Mouse (Mus musculus): Measurements from ENCODE around the gene Acbd4. TPM values are rescaled to one million over a fixed set of nuclear protein-coding genes. Genes with fewer than 3 reads are reported as not detected.

Gene Acbd4
- total and polyA plus RNA-seq, 2 experiments from 2014 or later: 16.3 to 21.6 TPM

- H3K27me3 ChIP-seq (ENCODE audit: control insufficient read depth, insufficient read depth, low read length): 0 out of 2 replicates have a peak, but pooled peaks cover 3% of the 10 kb centered on the region
Measured at GRCm38 (mm10) chr11:103081631-103082030, 19.9 kb upstream of the Acbd4 start.

GRCm38 (mm10) chr11:103093306-103093705 is 8.2 kb upstream of the Acbd4 start:
- Histone ChIP-seq H3K27ac (ENCODE audit: low read depth) (no peak overlapping the region), H3K9me3 (replicated peaks; ENCODE audit: control insufficient read depth, low read length) (no peaks in the 10 kb centered on the region)
- no peak for TF ChIP-seq CTCF (IDR thresholded peaks at IDR 0.05; ENCODE audit: low read depth)
- TF ChIP-seq EP300 (IDR thresholded peaks at IDR 0.05; ENCODE audit: low read depth): no peak

More at GRCm38 (mm10) chr11:103081631-103082030, 19.9 kb upstream of the Acbd4 start:
- Histone ChIP-seq H3K4me3 (ENCODE audit: low read depth, low read length) (no peak overlapping the region), H3K4me1 (ENCODE audit: control insufficient read depth, insufficient read depth) (peaks cover 10% of the 10 kb centered on the region), H3K9me3 (replicated peaks; ENCODE audit: control insufficient read depth, low read length) (no peaks in the 10 kb centered on the region), H3K4me2 (ENCODE audit: low read depth, low read length) (no peak overlapping the region), H3K36me3 (replicated peaks; ENCODE audit: control insufficient read depth, insufficient read depth, low read length) (peaks cover 32% of the 10 kb centered on the region), H3K27ac (ENCODE audit: low read depth) (no peak overlapping the region), H3K9ac (replicated peaks; ENCODE audit: low read depth, low read length) (no peak overlapping the region)
- ATAC-seq (ENCODE audit: insufficient read depth, low read depth) (no peak), DNase-seq (ENCODE audit: low spot score) (no peak)
- WGBS: 74% methylated on average over 6 of the region's 6 CpGs
- TF ChIP-seq EP300 (IDR thresholded peaks at IDR 0.05; ENCODE audit: low read depth) (no peak), CTCF (IDR thresholded peaks at IDR 0.05; ENCODE audit: low read depth) (no peak)

GRCm38 (mm10) chr11:103093862-103094833 is 7.3 kb upstream of the Acbd4 start:
- peaks cover 52% of the 10 kb centered on the region for H3K4me1 ChIP-seq (ENCODE audit: control insufficient read depth, insufficient read depth)
- WGBS: 56% methylated on average over 20 of the region's 20 CpGs

More at GRCm38 (mm10) chr11:103093306-103093705, 8.2 kb upstream of the Acbd4 start:
- H3K27me3 ChIP-seq (ENCODE audit: control insufficient read depth, insufficient read depth, low read length): no peaks in the 10 kb centered on the region
- no peak overlapping the region for H3K9ac ChIP-seq (replicated peaks; ENCODE audit: low read depth, low read length)
- WGBS: 64% methylated on average over 7 of the region's 7 CpGs
- DNase-seq (ENCODE audit: low spot score): no peak
- peaks cover 44% of the 10 kb centered on the region for H3K4me1 ChIP-seq (ENCODE audit: control insufficient read depth, insufficient read depth)
- no peak for ATAC-seq (ENCODE audit: insufficient read depth, low read depth)
- no peaks in the 10 kb centered on the region for H3K36me3 ChIP-seq (replicated peaks; ENCODE audit: control insufficient read depth, insufficient read depth, low read length)
- no peak overlapping the region for H3K4me3 ChIP-seq (ENCODE audit: low read depth, low read length)
- no peak overlapping the region for H3K4me2 ChIP-seq (ENCODE audit: low read depth, low read length)

GRCm38 (mm10) chr11:103095107-103095670 is 6.3 kb upstream of the Acbd4 start:
- Histone ChIP-seq H3K4me1 (ENCODE audit: control insufficient read depth, insufficient read depth) (peaks cover 53% of the 10 kb centered on the region), H3K36me3 (replicated peaks; ENCODE audit: control insufficient read depth, insufficient read depth, low read length) (no peaks in the 10 kb centered on the region), H3K9ac (replicated peaks; ENCODE audit: low read depth, low read length) (no peak overlapping the region), H3K4me2 (ENCODE audit: low read depth, low read length) (no peak overlapping the region), H3K9me3 (replicated peaks; ENCODE audit: control insufficient read depth, low read length) (no peaks in the 10 kb centered on the region), H3K27me3 (ENCODE audit: control insufficient read depth, insufficient read depth, low read length) (no peaks in the 10 kb centered on the region), H3K27ac (ENCODE audit: low read depth) (peak overlapping the region; percentile 97), H3K4me3 (ENCODE audit: low read depth, low read length) (no peak overlapping the region)
- 74% methylated on average over 9 of the region's 9 CpGs for WGBS
- TF ChIP-seq EP300 (IDR thresholded peaks at IDR 0.05; ENCODE audit: low read depth) (no peak), CTCF (IDR thresholded peaks at IDR 0.05; ENCODE audit: low read depth) (no peak)
- DNase-seq (ENCODE audit: low spot score): no peak
- no peak for ATAC-seq (ENCODE audit: insufficient read depth, low read depth)

More at GRCm38 (mm10) chr11:103093862-103094833, 7.3 kb upstream of the Acbd4 start:
- TF ChIP-seq EP300 (IDR thresholded peaks at IDR 0.05; ENCODE audit: low read depth) (no peak), CTCF (IDR thresholded peaks at IDR 0.05; ENCODE audit: low read depth) (no peak)
- ATAC-seq (ENCODE audit: insufficient read depth, low read depth) (peak; percentile 40), DNase-seq (ENCODE audit: low spot score) (peak; percentile 68)
- Histone ChIP-seq H3K4me2 (ENCODE audit: low read depth, low read length) (no peak overlapping the region), H3K27ac (ENCODE audit: low read depth) (peak overlapping the region; percentile 97), H3K9ac (replicated peaks; ENCODE audit: low read depth, low read length) (peak overlapping the region; percentile 30; the same call in 1 of the 2 replicates), H3K9me3 (replicated peaks; ENCODE audit: control insufficient read depth, low read length) (no peaks in the 10 kb centered on the region), H3K4me3 (ENCODE audit: low read depth, low read length) (no peak overlapping the region), H3K36me3 (replicated peaks; ENCODE audit: control insufficient read depth, insufficient read depth, low read length) (no peaks in the 10 kb centered on the region), H3K27me3 (ENCODE audit: control insufficient read depth, insufficient read depth, low read length) (no peaks in the 10 kb centered on the region)

GRCm38 (mm10) chr11:103095801-103096200 is 5.7 kb upstream of the Acbd4 start:
- TF ChIP-seq CTCF (IDR thresholded peaks at IDR 0.05; ENCODE audit: low read depth) (no peak), EP300 (IDR thresholded peaks at IDR 0.05; ENCODE audit: low read depth) (peak; percentile 48)
- no peaks in the 10 kb centered on the region for H3K36me3 ChIP-seq (replicated peaks; ENCODE audit: control insufficient read depth, insufficient read depth, low read length)
- H3K4me3 ChIP-seq (ENCODE audit: low read depth, low read length): no peak overlapping the region
- peak overlapping the region; percentile 97 for H3K27ac ChIP-seq (ENCODE audit: low read depth)
- H3K4me2 ChIP-seq (ENCODE audit: low read depth, low read length): no peak overlapping the region
- WGBS: 39% methylated on average over 6 of the region's 6 CpGs
- H3K27me3 ChIP-seq (ENCODE audit: control insufficient read depth, insufficient read depth, low read length): no peaks in the 10 kb centered on the region
- no peak for DNase-seq (ENCODE audit: low spot score)
- ATAC-seq (ENCODE audit: insufficient read depth, low read depth): no peak
- H3K9ac ChIP-seq (replicated peaks; ENCODE audit: low read depth, low read length): no peak overlapping the region
- peaks cover 58% of the 10 kb centered on the region for H3K4me1 ChIP-seq (ENCODE audit: control insufficient read depth, insufficient read depth)
- H3K9me3 ChIP-seq (replicated peaks; ENCODE audit: control insufficient read depth, low read length): no peaks in the 10 kb centered on the region

All from heart, postnatal 0 days (tissue).